ENCODE assay signal across 34 mouse cellular contexts in genomic region chr5:67103016-67103415, GRCm38 (mm10). TPM values are rescaled to one million over a fixed set of nuclear protein-coding genes. Genes with fewer than 3 reads are reported as not detected.
"Had no signal": no experiment of that assay in that cellular context is flagged by ENCODE, and none has a peak within 500 bp of the region (broad histone marks: within the 10 kb centered on the region; RNA-seq: fewer than 3 reads in every experiment).

No protein-coding gene starts in this region.

- H3K27ac ChIP-seq: gastrocnemius, adult 2 months; heart, embryonic 10.5 days; hindbrain, embryonic 13.5 days; hindbrain, embryonic 15.5 days; intestine, embryonic 15.5 days; layer of hippocampus, adult 2 months; left cerebral cortex, adult 2 months; limb, embryonic 10.5 days; limb, embryonic 12.5 days; liver, embryonic 13.5 days; liver, embryonic 15.5 days had no signal

- H3K4me1 ChIP-seq: heart, embryonic 12.5 days; hindbrain, embryonic 13.5 days; hindbrain, embryonic 15.5 days; intestine, embryonic 15.5 days; liver, embryonic 13.5 days; liver, embryonic 15.5 days had no signal

- DNase-seq: gastrocnemius, adult 2 months; gastrocnemius, postnatal 10 days; gastrocnemius, postnatal 25 days; heart, adult 18-20 months; heart, postnatal 10 days; heart, postnatal 4 days; kidney, adult 18-20 months; kidney, adult 8-10 months; kidney, postnatal 10 days; kidney, postnatal 25 days; kidney, postnatal 4 days; liver; liver, embryonic 13.5 days had no signal

- H3K9me3 ChIP-seq: heart, embryonic 10.5 days; heart, embryonic 12.5 days; hindbrain, embryonic 13.5 days; hindbrain, embryonic 15.5 days; intestine, embryonic 15.5 days; limb, embryonic 10.5 days; limb, embryonic 12.5 days; liver, embryonic 13.5 days; liver, embryonic 15.5 days had no signal

- H3K4me2 ChIP-seq: heart, embryonic 12.5 days; hindbrain, embryonic 13.5 days; hindbrain, embryonic 15.5 days; intestine, embryonic 15.5 days; limb, embryonic 12.5 days; liver, embryonic 11.5 days; liver, embryonic 13.5 days; liver, embryonic 15.5 days had no signal

- ATAC-seq: inflammation-experienced regulatory T-cells, adult 6 months; intestine, embryonic 15.5 days; intestine, postnatal 0 days had no signal

- H3K36me3 ChIP-seq: heart, embryonic 10.5 days; heart, embryonic 12.5 days; hindbrain, embryonic 13.5 days; hindbrain, embryonic 15.5 days; intestine, embryonic 15.5 days; limb, embryonic 10.5 days; limb, embryonic 12.5 days; liver, embryonic 13.5 days; liver, embryonic 15.5 days had no signal

- H3K4me3 ChIP-seq: gastrocnemius, adult 2 months; heart, embryonic 10.5 days; heart, embryonic 12.5 days; hindbrain, embryonic 13.5 days; hindbrain, embryonic 15.5 days; intestine, embryonic 15.5 days; layer of hippocampus, adult 2 months; left cerebral cortex, adult 2 months; limb, embryonic 10.5 days; limb, embryonic 12.5 days; liver, embryonic 13.5 days; liver, embryonic 15.5 days had no signal

- H3K9ac ChIP-seq: heart, embryonic 12.5 days; hindbrain, embryonic 13.5 days; hindbrain, embryonic 15.5 days; intestine, embryonic 15.5 days; limb, embryonic 12.5 days; liver, embryonic 13.5 days; liver, embryonic 15.5 days had no signal

RNA-seq across cellular contexts. Expression of gene Phox2b, which starts 3.9 kb away (rescaled TPM):
- total RNA-seq: gastrocnemius, adult 2 months; gastrocnemius, postnatal 10 days; gastrocnemius, postnatal 25 days; granulocyte monocyte progenitor cell, adult 5-6 weeks; heart, adult 18-20 months; heart, adult 8-10 months; heart, postnatal 25 days; layer of hippocampus, adult 2 months; layer of hippocampus, postnatal 10 days; layer of hippocampus, postnatal 25 days; left cerebral cortex, adult 2 months; left cerebral cortex, postnatal 14 days; left cerebral cortex, postnatal 36 days had no signal
- polyA plus RNA-seq: heart, embryonic 12.5 days; kidney, embryonic 14.5 days had no signal
